Mouse (Mus musculus) small intestine, adult 2 months (tissue): Measurements from ENCODE around the gene Vps52.

Experiments
- CTCF ChIP-seq: fragments of 200-500 bp; IDR thresholded peaks from 2 replicates; pipeline ENCODE4 v1.5.1; 2012; ENCODE audit warnings: low read depth, mild to moderate bottlenecking, control low read depth, inconsistent platforms, low read length, moderate library complexity, mixed read lengths; ENCODE audit not compliant: insufficient replicate concordance, insufficient read length; ENCODE audit errors: extremely low read depth
- POLR2A ChIP-seq: fragments of 200-500 bp; IDR thresholded peaks from 2 replicates; pipeline ENCODE4 v1.6.1; 2012; ENCODE audit warnings: low read depth, mild to moderate bottlenecking, control low read depth, inconsistent platforms, low read length, moderate library complexity

DNA sequence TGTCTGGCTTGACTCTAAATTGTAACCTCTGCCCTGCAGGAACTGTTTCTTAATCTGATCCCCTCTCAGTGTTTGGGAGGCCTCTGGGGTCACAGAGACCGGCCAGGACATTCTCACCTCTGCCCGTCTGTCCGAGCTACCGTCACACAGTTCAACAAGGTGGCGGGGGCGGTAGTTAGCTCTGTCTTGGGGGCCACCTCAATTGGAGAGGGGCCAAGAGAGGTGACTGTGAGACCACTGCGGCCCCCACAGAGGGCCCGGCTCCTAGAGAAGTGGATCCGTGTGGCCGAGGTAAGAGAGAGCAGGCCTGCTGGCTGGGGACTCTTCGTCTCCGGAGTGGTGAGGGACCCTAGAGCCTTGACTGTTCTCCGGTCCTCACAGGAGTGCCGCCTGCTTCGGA is 22.6 kb upstream of the Vps52 start:
- no peak for TF ChIP-seq POLR2A
- no peak for TF ChIP-seq CTCF
